ENCODE assay signal across 28 mouse cellular contexts in the genomic region with DNA sequence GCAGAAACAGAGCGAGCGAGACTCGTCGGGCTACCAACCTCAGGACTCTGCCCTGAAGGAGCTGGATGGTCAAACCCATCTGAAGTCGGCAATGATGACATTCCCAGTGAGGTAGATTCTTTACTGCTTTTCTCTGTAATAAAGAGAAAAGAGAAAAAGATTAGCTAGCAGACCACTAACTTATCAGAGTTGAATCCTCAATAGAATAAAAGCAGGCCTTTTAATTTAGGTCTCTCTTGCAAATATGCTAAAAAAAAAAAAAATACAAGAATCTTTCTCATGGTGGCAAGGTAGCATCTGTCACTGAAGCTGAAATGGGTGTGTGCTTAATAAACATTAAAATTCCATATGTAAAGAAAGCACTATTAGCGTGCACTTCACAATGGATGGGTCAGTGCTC. TPM values are rescaled to one million over a fixed set of nuclear protein-coding genes. Genes with fewer than 3 reads are reported as not detected.
DNase-seq lines count a peak whose midpoint lies in the region; ATAC-seq and TF ChIP-seq lines count a peak whose summit lies in the region.
"Had no signal": no experiment of that assay in that cellular context is flagged by ENCODE, and none has a peak within 500 bp of the region (broad histone marks: within the 10 kb centered on the region; RNA-seq: fewer than 3 reads in every experiment).

A gene (minus strand): TSS at position 101 of the 400 bp plus-strand sequence.

- no peak for TF ChIP-seq CTCF in kidney, adult 2 months (conservative IDR thresholded peaks at IDR 0.05; ENCODE audit: insufficient read depth, insufficient read length, low read depth, low read length)
- no peak for TF ChIP-seq CTCF in lung, embryonic 14.5 days (IDR thresholded peaks at IDR 0.05; ENCODE audit: low read depth)

- H3K4me1 ChIP-seq in kidney, adult 2 months (ENCODE audit: control insufficient read depth, insufficient read depth, low read length) = no peaks in the 10 kb centered on the region
- 0 out of 2 replicates have a peak, but pooled peaks cover 3% of the 10 kb centered on the region for H3K4me1 ChIP-seq in lung, embryonic 14.5 days (ENCODE audit: insufficient read depth)
- peaks cover 18 to 23% of the 10 kb centered on the region in 2 experiments for H3K4me1 ChIP-seq in ES-E14 (ENCODE audit: control insufficient read depth in 2 of 2, insufficient read depth in 2 of 2, low read length in 2 of 2, poor library complexity in 1 of 2)
- H3K4me1 ChIP-seq: forebrain, embryonic 13.5 days; hindbrain, embryonic 15.5 days had no signal

- ATAC-seq in lung, embryonic 14.5 days (ENCODE audit: insufficient read depth) = no peak
- no peak for ATAC-seq in hematopoietic stem cell, adult 5-6 weeks (replicated peaks in 1 of 2; ENCODE audit: insufficient read depth in 1 of 2, low FRiP score in 2 of 2, low TSS enrichment in 1 of 2, low read depth in 1 of 2, poor library complexity in 2 of 2, severe bottlenecking in 2 of 2)
- ATAC-seq: forebrain, embryonic 13.5 days; inflammation-experienced regulatory T-cells, adult 6 months; liver, embryonic 12.5 days; midbrain, embryonic 16.5 days had no signal

- 90% methylated on average over 6 of the region's 6 CpGs for WGBS in kidney, adult 2 months
- WGBS in lung, embryonic 14.5 days = 89% methylated on average over 6 of the region's 6 CpGs

- in situ Hi-C loops in ES-E14 (cut with MboI; ENCODE audit: low sequenced_read_pairs in 2 of 2, unreplicated experiment in 2 of 2) = no loop called here

- no peaks in the 10 kb centered on the region for H3K27me3 ChIP-seq in kidney, adult 2 months (replicated peaks; ENCODE audit: control insufficient read depth, insufficient read depth, low read length)
- no peaks in the 10 kb centered on the region for H3K27me3 ChIP-seq in lung, embryonic 14.5 days (ENCODE audit: insufficient read depth, low read length)
- H3K27me3 ChIP-seq: forebrain, embryonic 13.5 days; heart, embryonic 12.5 days; hindbrain, embryonic 15.5 days; limb, embryonic 13.5 days; liver, embryonic 12.5 days had no signal

- no peak within 1 kb of the TSS for H3K4me3 ChIP-seq in kidney, adult 2 months (ENCODE audit: insufficient read depth, low read depth, low read length)
- no peak within 1 kb of the TSS for H3K4me3 ChIP-seq in lung, embryonic 14.5 days (ENCODE audit: low read depth, low read length)
- H3K4me3 ChIP-seq in ES-E14 (ENCODE audit: insufficient read depth in 1 of 2, low read depth in 1 of 2, low read length in 2 of 2, poor library complexity in 1 of 2, severe bottlenecking in 1 of 2) = no peak within 1 kb of the TSS
- H3K4me3 ChIP-seq: forebrain, embryonic 13.5 days; heart, embryonic 12.5 days; hindbrain, embryonic 10.5 days; hindbrain, embryonic 15.5 days; left cerebral cortex, adult 2 months; limb, embryonic 13.5 days; liver, embryonic 12.5 days had no signal

- DNase-seq in kidney, adult 2 months = no peak
- DNase-seq in kidney, adult 8-10 months = no peak
- DNase-seq in lung, embryonic 14.5 days = no peak
- no peak for DNase-seq in lung, postnatal 4 days
- DNase-seq in ES-E14 (ENCODE audit: low read depth, low spot score) = no peak
- DNase-seq in right cerebral cortex, postnatal 25 days = no peak
- DNase-seq in cerebellum, postnatal 10 days = no peak
- DNase-seq: adrenal gland, postnatal 25 days; cerebellum, adult 11-12 months; cerebellum, postnatal 14 days; gastrocnemius, postnatal 25 days; heart, adult 18-20 months; heart, postnatal 10 days; kidney, adult 11 months had no signal

- H3K4me2 ChIP-seq in lung, embryonic 14.5 days = no peak within 1 kb of the TSS
- H3K4me2 ChIP-seq: forebrain, embryonic 13.5 days; heart, embryonic 12.5 days; hindbrain, embryonic 15.5 days; limb, embryonic 13.5 days; liver, embryonic 12.5 days; midbrain, embryonic 11.5 days had no signal

- no peak for TF ChIP-seq POLR2A in kidney, adult 2 months (IDR thresholded peaks at IDR 0.05; ENCODE audit: low read depth, low read length)

- H3K36me3 ChIP-seq in kidney, adult 2 months (ENCODE audit: control insufficient read depth, insufficient read depth, low read length) = peaks cover 13% of the 10 kb centered on the region
- H3K36me3 ChIP-seq in lung, embryonic 14.5 days (ENCODE audit: insufficient read depth) = peaks cover 75% of the 10 kb centered on the region
- H3K36me3 ChIP-seq in ES-E14 (ENCODE audit: control insufficient read depth, insufficient read depth, low read length, poor library complexity, severe bottlenecking) = peaks cover 44% of the 10 kb centered on the region

- H3K27ac ChIP-seq in kidney, adult 2 months (ENCODE audit: insufficient read depth, low read depth, low read length) = no peak within 1 kb of the TSS
- H3K27ac ChIP-seq in lung, embryonic 14.5 days (ENCODE audit: low read depth) = peak within 1 kb of the TSS; percentile 36; the same call in 1 of the 2 replicates
- H3K27ac ChIP-seq in ES-E14 (ENCODE audit: insufficient read depth, low read depth, low read length, poor library complexity, severe bottlenecking) = no peak within 1 kb of the TSS
- H3K27ac ChIP-seq: forebrain, embryonic 13.5 days; hindbrain, embryonic 10.5 days; hindbrain, embryonic 15.5 days; left cerebral cortex, adult 2 months; limb, embryonic 13.5 days had no signal

- H3K9me3 ChIP-seq in lung, embryonic 14.5 days (ENCODE audit: low read depth, low read length) = no peaks in the 10 kb centered on the region
- no peaks in the 10 kb centered on the region for H3K9me3 ChIP-seq in ES-E14 (ENCODE audit: control insufficient read depth, insufficient read depth, low read depth, low read length)
- H3K9me3 ChIP-seq: forebrain, embryonic 13.5 days; heart, embryonic 12.5 days; hindbrain, embryonic 10.5 days; hindbrain, embryonic 15.5 days; limb, embryonic 13.5 days; liver, embryonic 12.5 days had no signal

- H3K9ac ChIP-seq in lung, embryonic 14.5 days = no peak within 1 kb of the TSS
- H3K9ac ChIP-seq in ES-E14 (ENCODE audit: insufficient read depth, low read depth, low read length, poor library complexity, severe bottlenecking) = no peak within 1 kb of the TSS
- H3K9ac ChIP-seq: forebrain, embryonic 13.5 days; heart, embryonic 12.5 days; hindbrain, embryonic 15.5 days; limb, embryonic 13.5 days; liver, embryonic 12.5 days had no signal

TF ChIP-seq in ES-E14, 5 proteins besides CTCF, POLR2A, EP300 and RAD21:
- no peak for TF ChIP-seq HCFC1 (IDR thresholded peaks at IDR 0.05; ENCODE audit: borderline replicate concordance, insufficient read depth, low read length)
- no peak for TF ChIP-seq ZNF384 (IDR thresholded peaks at IDR 0.05; ENCODE audit: low read depth, low read length)
- TF ChIP-seq CHD2 (IDR thresholded peaks at IDR 0.05; ENCODE audit: low read depth, low read length) = no peak
- TF ChIP-seq MAFK (IDR thresholded peaks at IDR 0.05; ENCODE audit: insufficient read depth, low read depth, low read length) = no peak
- no peak for TF ChIP-seq ZC3H11A (IDR thresholded peaks at IDR 0.05; ENCODE audit: borderline replicate concordance, low read depth, low read length)

RNA-seq across cellular contexts. Expression of the gene that starts here (rescaled TPM):
- 18.2 and 25.8 TPM in 2 replicates for polyA plus RNA-seq in kidney, adult 2 months (2012; rRNA removed)
- polyA plus RNA-seq in lung, embryonic 14.5 days (2014; fragmentation: Nextera tagmentation; extraction: Ambion mirVana) = 0.38 and 3.2 TPM in 2 replicates
- 10.5 and 13.3 TPM in 2 replicates for total RNA-seq in ES-E14 (2012; rRNA removed)
- total RNA-seq in hematopoietic stem cell, adult 5-6 weeks (2017) = 4.7 and 15.7 TPM in 2 replicates
- total RNA-seq: adrenal gland, postnatal 25 days had no signal
- polyA plus RNA-seq: inflammation-experienced regulatory T-cells, adult 6 months; kidney, postnatal 0 days; lung, postnatal 0 days; neural tube, embryonic 11.5 days had no signal
